Mouse (Mus musculus) kidney, postnatal 10 days (tissue): ENCODE data around the gene Abhd12b.

Experiments used
- DNase-seq: peaks from one replicate; pipeline ENCODE4 v3.0.0; 2021; ENCODE audit warnings: mixed read lengths

Abhd12b gene

DNA sequence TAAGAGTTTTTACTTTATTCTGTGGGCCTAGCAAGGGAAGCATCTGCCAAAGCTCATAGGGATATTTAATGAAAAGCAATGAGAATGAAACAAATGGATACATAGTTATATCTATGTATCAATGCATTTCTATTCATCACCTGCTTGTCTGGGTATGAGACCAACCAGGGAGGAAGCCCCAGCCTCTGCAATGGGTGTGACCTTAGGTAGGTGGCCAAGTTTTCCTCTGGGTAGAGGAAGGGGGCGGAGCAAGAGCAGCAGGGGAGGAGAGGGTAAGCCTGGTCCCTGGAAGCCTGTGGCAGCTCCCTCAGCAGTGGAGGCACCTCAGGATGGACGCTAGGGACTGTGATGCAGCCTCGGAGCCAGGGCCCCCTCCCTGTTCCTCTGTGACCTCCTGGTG lies at the start of gene Abhd12b:
Abhd12b (plus strand) TSS at position 301 of the 400 bp plus-strand sequence.
- DNase-seq, result no peak

DNA sequence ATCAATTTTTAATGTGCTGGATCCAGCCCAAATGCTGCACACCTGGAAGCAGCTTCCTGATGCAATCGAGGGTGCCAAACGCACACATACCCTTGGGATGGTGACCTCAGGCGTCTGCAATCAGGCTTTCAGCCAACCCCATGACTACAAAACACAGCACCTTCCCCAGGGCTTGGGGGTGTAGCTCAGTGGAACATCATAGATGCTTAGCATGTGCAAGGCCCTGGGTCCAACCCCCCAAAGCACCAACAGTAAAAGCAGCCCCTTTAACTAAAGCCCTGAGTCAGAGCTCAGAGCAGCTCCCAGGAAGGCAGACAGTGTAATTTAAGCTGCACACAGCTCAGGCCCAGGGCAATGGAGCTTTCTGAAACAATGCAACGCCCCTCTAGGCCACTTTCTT lies 49.7 kb upstream of the Abhd12b start:
- no peak for DNase-seq

DNA sequence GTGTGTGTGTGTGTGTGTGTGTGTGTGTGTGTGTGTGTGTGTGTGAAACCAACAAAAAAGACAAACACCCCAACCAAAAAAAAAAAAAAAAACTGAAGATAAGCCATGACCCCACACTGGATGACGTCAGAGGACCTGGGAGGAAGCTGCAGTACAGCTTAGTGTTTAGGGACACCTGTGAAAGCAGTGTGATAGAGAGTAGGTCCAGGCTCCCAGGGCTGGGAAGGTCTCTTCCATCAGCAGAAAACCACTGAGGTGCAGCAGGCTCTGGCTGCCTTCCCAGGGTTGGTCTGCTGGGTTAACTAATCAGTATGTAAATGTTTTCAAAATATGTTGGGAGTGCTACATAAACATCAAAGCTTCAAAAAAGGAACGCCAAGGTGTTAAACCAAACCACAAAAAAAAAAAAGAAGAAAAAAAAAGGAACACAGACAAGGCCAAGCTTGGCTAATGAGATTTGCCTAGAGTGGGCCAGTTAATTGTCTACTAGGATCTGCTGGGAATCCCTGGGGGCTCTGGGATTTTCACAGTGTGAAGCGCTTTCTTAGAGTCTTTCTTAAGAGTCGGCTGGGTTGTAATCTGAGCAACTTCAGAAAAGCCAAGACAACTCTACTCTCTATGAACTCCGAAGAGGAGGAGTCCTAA lies 49.0 kb upstream of the Abhd12b start:
- DNase-seq, result peak; percentile 70

GRCm38 (mm10) chr12:70105885-70106284 lies 48.1 kb upstream of the Abhd12b start:
- DNase-seq, result no peak

DNA sequence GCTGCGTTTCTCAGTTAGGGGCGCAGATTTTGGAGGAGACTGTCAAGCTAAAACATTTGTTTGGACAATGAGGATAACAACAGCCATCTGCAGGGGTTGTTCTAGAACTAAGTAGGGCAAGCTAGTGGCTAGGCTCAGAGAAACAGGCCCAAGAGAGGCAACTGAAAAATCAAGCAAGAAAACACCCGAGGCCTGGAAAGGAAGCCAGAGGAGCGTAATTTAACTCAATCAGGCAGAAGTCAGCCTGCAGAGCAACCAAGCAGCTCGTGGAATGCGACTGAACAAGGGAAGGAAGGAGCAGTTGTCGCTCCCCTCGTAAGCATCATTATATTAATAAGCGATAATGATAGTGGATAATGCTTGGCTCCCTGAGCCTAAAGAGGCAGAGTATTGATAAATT lies 47.4 kb upstream of the Abhd12b start:
- no peak for DNase-seq

GRCm38 (mm10) chr12:70108104-70108503 lies 45.8 kb upstream of the Abhd12b start:
- no peak for DNase-seq

- peak; percentile 45 for DNase-seq
Observed at GRCm38 (mm10) chr12:70109921-70110320, 44.0 kb upstream of the Abhd12b start.

GRCm38 (mm10) chr12:70110375-70111116 lies 43.4 kb upstream of the Abhd12b start:
- DNase-seq, result no peak

GRCm38 (mm10) chr12:70111117-70111366 lies 42.9 kb upstream of the Abhd12b start:
- DNase-seq, result no peak

GRCm38 (mm10) chr12:70111367-70112089 lies 42.4 kb upstream of the Abhd12b start:
- DNase-seq, result peak; percentile 88

GRCm38 (mm10) chr12:70112090-70112383 lies 41.9 kb upstream of the Abhd12b start:
- no peak for DNase-seq

- no peak for DNase-seq
Observed at GRCm38 (mm10) chr12:70113351-70113750, 40.6 kb upstream of the Abhd12b start, which contains the start of gene Nin. TSS of gene Nin (minus strand) at chr12:70113717.

DNA sequence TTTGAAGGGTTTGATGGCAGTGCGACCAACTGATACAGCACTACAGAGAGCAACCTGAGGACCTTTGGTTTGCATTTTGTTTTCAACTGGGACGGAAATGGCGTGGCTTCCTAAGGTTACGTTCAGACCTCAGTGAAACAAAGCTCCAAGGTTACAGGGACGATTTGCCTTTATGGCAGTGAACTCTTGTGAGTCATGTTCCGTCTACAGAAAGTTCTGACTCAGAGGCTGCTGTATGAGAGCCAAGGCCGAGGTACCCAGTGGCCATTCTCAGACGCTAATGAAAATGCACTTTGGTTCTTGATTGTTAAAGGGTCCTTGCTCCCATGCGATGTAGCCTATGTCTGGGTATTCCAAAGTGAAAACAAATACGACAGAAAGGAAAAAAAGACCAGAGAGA lies 36.8 kb upstream of the Abhd12b start:
- no peak for DNase-seq

GRCm38 (mm10) chr12:70118721-70119345 lies 35.1 kb upstream of the Abhd12b start:
- DNase-seq, result no peak

DNA sequence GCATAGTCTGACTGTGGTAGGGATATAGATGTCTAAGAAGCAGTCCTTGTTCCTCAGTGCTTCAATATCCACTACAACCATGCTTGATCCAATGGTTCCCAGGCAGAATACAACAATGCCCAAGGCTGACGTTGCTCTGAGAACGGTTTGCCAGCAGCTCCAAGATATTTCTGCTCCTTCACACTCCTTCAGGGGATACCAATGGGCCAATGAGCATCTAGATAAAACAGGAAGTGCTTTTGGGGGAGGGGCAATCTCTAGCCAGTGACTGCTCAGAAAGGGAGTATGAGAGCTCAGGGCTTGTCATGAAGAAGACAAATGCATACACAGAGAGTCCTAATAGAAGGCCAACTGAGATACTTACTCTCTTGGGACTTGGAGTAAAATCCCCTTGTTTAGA lies 34.4 kb upstream of the Abhd12b start:
- DNase-seq, result no peak

DNA sequence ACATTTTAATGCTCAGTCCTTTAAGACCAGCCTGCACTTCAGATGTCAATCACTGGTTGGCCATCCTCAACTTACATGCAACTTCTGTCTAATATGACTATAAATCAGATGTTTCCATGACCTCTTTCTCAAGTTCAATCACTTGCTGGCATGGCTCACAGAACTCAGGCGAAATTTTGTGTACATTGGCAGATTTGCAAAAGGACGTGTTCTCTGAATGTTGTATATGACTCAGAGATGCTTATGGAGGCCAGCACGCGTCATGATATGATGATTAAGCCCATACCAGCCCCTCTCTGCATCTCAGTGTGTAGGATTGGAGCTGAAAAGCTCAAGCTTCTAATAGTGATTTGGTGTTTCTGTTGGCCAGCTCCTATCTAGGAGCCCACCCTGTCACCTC lies 27.3 kb upstream of the Abhd12b start:
- DNase-seq, result no peak

GRCm38 (mm10) chr12:70129105-70129504 lies 24.8 kb upstream of the Abhd12b start:
- no peak for DNase-seq

DNA sequence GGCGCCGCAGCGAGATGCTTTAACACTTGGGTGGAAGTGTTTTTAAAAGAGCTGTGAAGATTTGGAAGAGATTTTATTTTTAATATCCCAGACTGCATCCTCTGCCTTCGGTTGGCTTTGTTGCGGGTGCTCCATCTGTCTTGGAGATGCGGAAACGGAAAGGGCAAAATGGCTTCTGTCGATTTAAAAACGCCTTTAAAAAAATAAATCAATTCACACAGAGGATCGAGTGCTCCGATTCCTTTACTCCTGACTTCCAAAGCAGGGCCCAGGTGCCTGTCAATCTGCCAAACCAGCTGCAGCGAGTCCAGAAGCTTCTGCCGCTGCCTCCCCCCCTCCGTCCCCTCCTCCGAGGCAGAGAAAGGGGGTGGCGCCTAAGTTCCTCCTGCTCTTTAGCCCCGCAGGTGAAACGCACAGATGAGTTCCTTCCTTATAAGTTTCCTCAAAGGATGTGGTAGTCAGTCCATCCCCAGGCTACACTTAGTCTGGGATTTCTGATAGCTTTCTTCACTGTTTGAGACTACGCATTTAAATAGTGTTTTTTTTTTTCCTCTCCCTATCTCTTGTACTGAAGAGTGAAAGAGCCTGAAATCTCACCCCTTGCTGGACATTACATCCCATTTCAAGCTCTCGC lies 22.8 kb upstream of the Abhd12b start:
- DNase-seq, result peak; percentile 58

GRCm38 (mm10) chr12:70134627-70135235 lies 19.2 kb upstream of the Abhd12b start:
- DNase-seq, result peak; percentile 51

DNA sequence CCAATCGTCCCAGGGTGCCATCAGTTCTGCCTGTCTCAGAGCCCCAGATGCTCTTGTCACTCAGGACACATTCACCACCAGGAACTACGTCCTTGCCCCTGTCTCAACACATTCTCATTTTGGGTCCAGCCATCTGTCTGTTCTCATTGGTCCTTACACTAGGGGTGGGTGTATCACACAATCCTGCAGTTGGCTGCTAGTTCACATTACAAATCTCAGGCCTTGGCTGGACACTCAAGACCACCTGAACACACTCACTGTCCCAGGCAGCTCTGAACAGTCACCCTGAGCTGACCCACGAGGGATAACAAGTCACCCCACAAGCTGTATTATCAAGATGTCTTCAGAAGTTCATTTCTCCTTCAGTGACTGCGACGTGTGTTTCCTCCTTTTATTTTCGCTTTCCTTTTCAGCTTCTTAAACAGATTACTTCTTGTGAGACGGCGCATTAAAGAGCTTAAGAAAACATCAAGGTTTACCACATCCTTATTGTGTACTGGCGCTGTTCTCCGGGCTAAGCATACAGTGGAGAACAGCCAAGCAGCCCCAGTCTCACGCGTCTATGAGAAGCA lies 17.7 kb upstream of the Abhd12b start:
- DNase-seq, result no peak

GRCm38 (mm10) chr12:70137095-70137494 lies 16.8 kb upstream of the Abhd12b start:
- no peak for DNase-seq

GRCm38 (mm10) chr12:70137626-70138025 lies 16.3 kb upstream of the Abhd12b start:
- DNase-seq, result peak; percentile 19

DNA sequence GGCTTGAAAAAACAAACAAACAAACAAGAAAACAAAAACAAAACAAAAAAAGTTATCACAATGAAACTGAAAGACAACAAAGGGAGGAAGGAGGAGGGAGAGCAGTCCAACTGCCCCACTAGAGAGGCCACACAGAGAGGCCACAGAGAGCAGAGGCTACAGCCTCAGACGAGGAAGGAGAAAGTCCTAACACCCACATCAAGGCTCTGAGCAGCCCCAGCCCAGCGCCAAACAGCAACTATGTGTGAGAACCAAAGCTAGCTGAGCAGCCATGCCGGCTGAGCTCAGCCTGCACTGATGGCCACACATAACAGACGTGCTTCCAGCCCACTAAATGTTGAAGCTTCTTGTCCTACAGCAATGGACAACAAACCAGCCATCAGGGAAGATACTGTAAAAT lies 14.1 kb upstream of the Abhd12b start:
- DNase-seq, result no peak
